Mouse (Mus musculus) stomach, postnatal 0 days (tissue): Measurements from ENCODE around the gene Hist1h2be.

Source experiments
- CTCF ChIP-seq: IDR thresholded peaks from 2 replicates; pipeline ENCODE4 v1.5.1; 2016; ENCODE audit warnings: antibody characterized with exemption, low read depth, mild to moderate bottlenecking, moderate library complexity
- EP300 ChIP-seq: optimal IDR thresholded peaks from 2 replicates; pipeline ENCODE3; 2016; ENCODE audit warnings: antibody characterized with exemption

GRCm38 (mm10) chr13:23605052-23605451 lies 15.9 kb downstream of the Hist1h2be start:
- no peak for TF ChIP-seq EP300
- no peak for TF ChIP-seq CTCF
